ENCODE assay signal across 17 mouse cellular contexts in genomic region chr3:62085544-62085943, GRCm38 (mm10).
DNase-seq lines count a peak whose midpoint lies in the region; ATAC-seq lines count a peak whose summit lies in the region.
"Had no signal": no experiment of that assay in that cellular context is flagged by ENCODE, and none has a peak within 500 bp of the region (broad histone marks: within the 10 kb centered on the region; RNA-seq: fewer than 3 reads in every experiment).

No protein-coding gene starts in this region.

- ATAC-seq in frontal cortex, adult (ENCODE audit: low TSS enrichment) = peak; percentile 92
- ATAC-seq: activated CD4-positive, CD25-positive, alpha-beta regulatory T cell, adult 4 months; CD4-positive, CD25-positive, alpha-beta regulatory T cell, adult 4 months; Patski had no signal

- no peak for DNase-seq in frontal cortex, postnatal 10 days (ENCODE audit: low spot score in 2 of 2)
- peak; percentile 11 for DNase-seq in telencephalon, adult 2 months (ENCODE audit: low read depth, low spot score)
- DNase-seq in adrenal gland, postnatal 25 days = no peak
- DNase-seq: adrenal gland, adult 2 months; adrenal gland, adult 8-10 months; adrenal gland, postnatal 10 days; adrenal gland, postnatal 14 days; adrenal gland, postnatal 36 days; B cell, adult 2 months; cerebellum, adult 11 months; cerebellum, adult 11-12 months; cerebellum, adult 18-20 months; cerebellum, adult 2 months had no signal
